Mouse (Mus musculus) hindbrain, embryonic 16.5 days (tissue): ENCODE data around the gene Sptbn4. TPM values are rescaled to one million over a fixed set of nuclear protein-coding genes. Genes with fewer than 3 reads are reported as not detected.
A peak's percentile ranks its signal among the peaks of the same experiment; 100 is the strongest.

Experiments used
- ATAC-seq: fragments of 200-750 bp; cut with Nextera tagmentation; 2 replicates; pipeline ENCODE4 v1.8.0; 2017; ENCODE audit warnings: moderate TSS enrichment, moderate library complexity
- H3K27ac ChIP-seq: fragments of 300-500 bp; sonication (generic); 2 replicates; pipeline ENCODE4 v1.5.1; 2014; ENCODE audit warnings: low read depth, mild to moderate bottlenecking, control low read depth, low read length, moderate library complexity
- H3K27me3 ChIP-seq: fragments of 300-500 bp; sonication (generic); replicated peaks from 2 replicates; pipeline ENCODE4 v1.6.1; 2014; ENCODE audit warnings: low read length; ENCODE audit not compliant: control insufficient read depth, insufficient read depth
- H3K36me3 ChIP-seq: fragments of 300-500 bp; sonication (generic); 2 replicates; pipeline ENCODE4 v1.6.1; 2014; ENCODE audit warnings: mild to moderate bottlenecking, low read length, moderate library complexity, mixed read lengths; ENCODE audit not compliant: control insufficient read depth, insufficient read depth
- H3K4me1 ChIP-seq: fragments of 300-500 bp; sonication (generic); 2 replicates; pipeline ENCODE4 v1.6.1; 2014; ENCODE audit warnings: low read depth, low read length; ENCODE audit not compliant: control insufficient read depth, insufficient read depth
- H3K4me2 ChIP-seq: fragments of 300-500 bp; sonication (generic); 2 replicates; pipeline ENCODE4 v1.6.1; 2014; ENCODE audit warnings: mild to moderate bottlenecking, low read length, control low read depth, moderate library complexity
- H3K4me3 ChIP-seq: fragments of 300-500 bp; sonication (generic); 2 replicates; pipeline ENCODE4 v1.5.1; 2014; ENCODE audit warnings: mild to moderate bottlenecking, low read length, control low read depth, moderate library complexity
- H3K9ac ChIP-seq: fragments of 300-500 bp; sonication (generic); 2 replicates; pipeline ENCODE4 v1.6.1; 2014; ENCODE audit warnings: low read depth, mild to moderate bottlenecking, control low read depth, low read length, moderate library complexity
- H3K9me3 ChIP-seq: fragments of 300-500 bp; sonication (generic); 2 replicates; pipeline ENCODE4 v1.6.1; 2014; ENCODE audit warnings: mild to moderate bottlenecking, low read length, moderate library complexity; ENCODE audit not compliant: control insufficient read depth
- WGBS: fragments of 180-500 bp; shearing (Covaris S2); extraction: QIAGEN DNeasy Blood & Tissue Kit; methylation state at CpG from one replicate; pipeline ENCODE4 v1.1.7; 2014; 5-methylcytosine and 5-hydroxymethylcytosine counted together
- polyA plus RNA-seq: library from polyadenylated mRNA; unstranded; fragments of >200 nt; fragmentation: Nextera tagmentation; extraction: Ambion mirVana; gene quantifications from 2 replicates; pipeline ENCODE4 v1.2.1, GENCODE M21; 2015

Sptbn4 gene
- polyA plus RNA-seq, 1 experiment from 2014 or later: 3.1 TPM

DNA sequence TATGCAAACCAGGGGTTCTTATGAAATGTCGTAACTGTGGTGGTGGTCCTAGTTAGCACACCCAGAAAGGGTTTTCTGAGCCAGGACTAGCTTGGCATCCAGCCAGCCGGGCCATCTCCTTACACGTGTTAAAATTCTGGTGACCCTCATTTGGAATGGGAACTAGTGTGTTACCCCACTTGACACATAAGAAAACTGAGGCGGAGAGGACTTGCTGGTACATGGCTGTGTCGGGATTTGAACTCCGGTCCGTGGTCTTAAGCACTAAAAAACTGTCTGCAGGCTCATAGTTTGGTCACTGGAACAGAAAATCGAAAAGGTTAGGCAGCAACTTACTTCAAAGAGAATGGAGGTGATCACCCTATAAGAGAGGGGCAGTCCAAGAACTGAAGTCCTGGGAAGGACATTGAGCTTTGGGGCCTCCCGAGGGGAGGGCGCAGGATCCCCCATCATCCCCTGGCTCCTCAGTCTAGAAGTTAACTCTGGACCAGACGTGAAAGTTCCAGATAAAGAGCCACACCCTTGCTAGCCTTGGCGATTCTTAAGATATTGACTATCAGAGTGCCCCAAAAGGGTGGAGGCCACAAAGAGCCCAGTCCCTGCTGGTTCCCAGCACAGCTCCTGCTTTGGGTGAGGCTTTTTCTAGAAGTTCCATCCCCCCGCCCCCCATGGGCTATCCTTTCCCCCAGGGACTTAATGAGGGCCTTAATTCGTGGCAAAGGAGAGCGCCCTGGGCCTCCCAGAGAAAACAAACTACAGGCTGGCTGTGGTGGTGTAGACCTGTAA lies 1.1 kb upstream of the Sptbn4 start:
- Histone ChIP-seq H3K27ac (no peak overlapping the region; the same call in 1 of the 2 replicates), H3K9ac (peak overlapping the region; percentile 68; the same call in 1 of the 2 replicates), H3K4me1 (peaks cover 9% of the 10 kb centered on the region), H3K4me2 (peak overlapping the region; percentile 96), H3K27me3 (no peaks in the 10 kb centered on the region), H3K4me3 (peak overlapping the region; percentile 66), H3K36me3 (no peaks in the 10 kb centered on the region), H3K9me3 (no peaks in the 10 kb centered on the region)
- 56% methylated on average over 15 of the region's 15 CpGs for WGBS
- 0 out of 2 replicates have a peak, but pooled peaks have one; percentile 0 for ATAC-seq

DNA sequence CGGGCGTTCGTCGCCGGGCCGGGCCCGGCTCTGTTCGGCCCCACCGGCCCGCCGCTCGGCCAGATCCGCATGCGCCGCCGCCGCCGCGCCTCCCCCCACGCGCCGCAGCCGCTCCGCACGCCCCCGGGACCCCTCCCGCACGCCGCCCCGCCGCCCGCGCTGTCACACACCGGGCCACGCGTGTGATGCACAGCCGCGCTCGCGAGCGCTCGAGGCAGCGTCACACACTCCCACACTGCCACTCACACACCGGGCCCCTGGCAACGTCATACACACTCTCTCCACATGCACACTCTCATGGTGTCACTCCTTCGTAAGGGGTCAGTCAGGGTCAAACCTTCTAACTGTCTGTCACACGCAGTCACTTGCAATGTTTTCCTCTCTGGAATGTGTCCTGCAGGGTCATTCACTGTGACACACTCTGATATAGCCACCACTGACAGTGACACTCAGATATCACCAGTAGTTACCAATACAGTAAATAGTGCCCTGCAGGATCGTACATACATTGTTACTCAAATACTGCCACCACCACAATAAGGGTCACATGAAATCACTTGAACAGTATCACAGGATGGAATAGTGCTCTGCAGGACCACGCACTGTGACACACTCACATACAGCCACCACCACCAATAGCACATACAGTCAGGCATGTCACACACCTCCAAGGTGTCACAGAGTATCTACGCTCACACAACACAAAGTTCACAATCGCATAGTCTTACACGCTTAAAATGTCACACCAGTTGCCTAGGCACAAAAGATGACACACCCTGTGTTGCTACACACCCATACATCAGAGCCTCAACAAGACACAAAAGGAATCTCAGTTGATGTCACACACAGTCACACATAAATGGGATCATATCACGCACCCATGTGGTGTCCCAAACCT lies 716 bp downstream of the Sptbn4 start:
- peak overlapping the region; percentile 81 for H3K27ac ChIP-seq
- no peaks in the 10 kb centered on the region for H3K9me3 ChIP-seq
- 9% methylated on average over 39 of the region's 53 CpGs for WGBS
- peaks cover 9% of the 10 kb centered on the region for H3K4me1 ChIP-seq
- peak overlapping the region; percentile 96 for H3K4me2 ChIP-seq
- no peaks in the 10 kb centered on the region for H3K36me3 ChIP-seq
- no peaks in the 10 kb centered on the region for H3K27me3 ChIP-seq
- peak overlapping the region; percentile 82 for H3K9ac ChIP-seq
- peak overlapping the region; percentile 66 for H3K4me3 ChIP-seq
- ATAC-seq: peak; percentile 29

DNA sequence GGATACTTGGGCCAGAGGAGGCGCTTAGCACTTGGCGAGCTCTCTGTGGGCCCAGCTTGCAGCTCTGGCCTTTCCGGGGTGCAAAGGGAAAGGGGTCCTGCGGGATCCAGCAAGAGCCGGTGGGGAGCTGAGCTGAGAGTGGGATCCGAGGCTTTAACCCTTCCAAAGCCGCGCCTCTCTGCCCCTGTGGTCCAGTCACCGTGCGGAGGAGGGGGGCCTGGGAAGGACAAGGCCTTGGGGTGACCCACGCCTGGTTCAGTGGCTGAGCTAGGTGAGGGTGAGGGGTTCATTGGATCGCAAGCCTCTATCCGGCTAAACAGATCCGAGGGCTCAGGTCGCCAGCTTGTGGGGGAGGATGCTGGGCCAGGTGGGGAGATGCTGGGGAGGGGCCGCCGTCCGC lies 1.4 kb downstream of the Sptbn4 start:
- peaks cover 2% of the 10 kb centered on the region; the same call in 1 of the 2 replicates for H3K36me3 ChIP-seq
- H3K4me1 ChIP-seq: peaks cover 9% of the 10 kb centered on the region
- H3K4me3 ChIP-seq: peak overlapping the region; percentile 66
- peak; percentile 2; the same call in 1 of the 2 replicates for ATAC-seq
- H3K9me3 ChIP-seq: no peaks in the 10 kb centered on the region
- peak overlapping the region; percentile 81 for H3K27ac ChIP-seq
- 5% methylated on average over 15 of the region's 18 CpGs for WGBS
- no peaks in the 10 kb centered on the region for H3K27me3 ChIP-seq
- H3K4me2 ChIP-seq: peak overlapping the region; percentile 96
- H3K9ac ChIP-seq: peak overlapping the region; percentile 82

DNA sequence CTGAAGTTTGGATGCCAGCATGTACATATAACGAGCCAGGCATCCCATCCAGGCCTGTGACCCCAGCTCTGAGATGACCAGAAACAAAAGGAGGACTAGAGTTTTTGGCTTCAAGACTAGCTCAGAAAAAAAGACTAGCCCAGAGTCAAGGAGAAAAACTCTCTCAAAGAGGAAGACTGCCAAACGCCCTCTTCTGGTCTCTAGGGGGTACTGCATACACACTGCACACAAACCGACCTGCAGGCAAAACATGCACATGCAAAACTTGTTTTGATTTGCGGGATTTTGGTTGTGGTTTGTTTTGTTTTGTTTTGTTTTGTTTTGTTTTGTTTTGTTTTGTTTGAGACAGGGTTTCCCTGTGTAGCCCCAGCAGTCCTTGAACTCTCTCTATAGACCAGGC lies 7.5 kb downstream of the Sptbn4 start:
- H3K36me3 ChIP-seq: peaks cover 21% of the 10 kb centered on the region
- no peak overlapping the region for H3K4me3 ChIP-seq
- H3K27ac ChIP-seq: no peak overlapping the region
- H3K9me3 ChIP-seq: peaks cover 2% of the 10 kb centered on the region; the same call in 1 of the 2 replicates
- no peaks in the 10 kb centered on the region for H3K4me1 ChIP-seq
- H3K27me3 ChIP-seq: no peaks in the 10 kb centered on the region
- WGBS: 87% methylated on average over 4 of the region's 4 CpGs
- no peak for ATAC-seq
- H3K4me2 ChIP-seq: no peak overlapping the region
- H3K9ac ChIP-seq: no peak overlapping the region

DNA sequence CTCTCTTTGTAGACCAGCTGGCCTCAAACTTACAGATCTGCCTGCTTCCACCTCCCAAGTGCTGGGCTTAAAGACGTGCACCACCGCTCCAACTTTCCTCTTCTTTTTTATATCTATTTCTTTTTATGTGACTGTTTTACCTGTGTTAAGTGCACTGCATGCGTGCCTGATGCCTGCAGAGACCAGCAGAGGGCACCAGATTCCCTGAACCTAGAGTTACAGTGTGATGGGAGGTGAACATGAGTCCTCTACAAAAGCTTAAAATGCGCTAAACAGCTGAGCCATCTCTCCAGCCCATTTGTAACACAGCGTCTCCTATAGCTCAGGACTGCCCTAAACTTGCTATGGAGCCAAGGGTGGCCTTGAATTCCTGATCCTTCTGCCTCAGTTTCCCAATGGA lies 9.9 kb downstream of the Sptbn4 start:
- WGBS: 66% methylated on average over 5 of the region's 5 CpGs

DNA sequence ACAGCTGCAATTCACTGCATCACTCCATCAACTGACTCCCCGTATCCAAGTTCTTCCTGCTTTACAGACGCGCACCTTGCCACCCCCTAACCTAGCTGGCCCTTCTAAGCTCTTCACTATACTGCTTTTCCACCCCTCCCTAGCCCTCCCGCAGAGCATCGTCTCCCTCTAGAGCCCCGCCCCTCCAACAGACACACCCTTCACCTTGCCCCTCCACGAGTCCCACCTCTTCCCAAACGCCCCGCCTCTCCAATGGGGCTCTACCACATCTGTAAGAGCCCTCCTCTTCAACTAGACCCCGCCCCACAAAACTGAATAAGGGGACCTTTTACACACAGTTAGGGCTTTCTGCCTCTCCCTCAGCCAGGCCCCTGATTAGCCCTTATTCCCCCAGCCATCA lies 13.7 kb downstream of the Sptbn4 start:
- Histone ChIP-seq H3K9ac (no peak overlapping the region), H3K9me3 (peaks cover 4% of the 10 kb centered on the region), H3K4me3 (no peak overlapping the region), H3K27me3 (peaks cover 4% of the 10 kb centered on the region; the same call in 1 of the 2 replicates), H3K4me2 (no peak overlapping the region), H3K4me1 (no peaks in the 10 kb centered on the region), H3K36me3 (peaks cover 11% of the 10 kb centered on the region), H3K27ac (no peak overlapping the region)
- WGBS: 13% methylated on average over 10 of the region's 10 CpGs
- ATAC-seq: no peak

More for the DNA sequence above, 9.9 kb downstream of the Sptbn4 start:
- H3K9ac ChIP-seq: no peak overlapping the region
- ATAC-seq: no peak
- H3K4me3 ChIP-seq: no peak overlapping the region
- H3K36me3 ChIP-seq: peaks cover 21% of the 10 kb centered on the region
- H3K9me3 ChIP-seq: peaks cover 2% of the 10 kb centered on the region; the same call in 1 of the 2 replicates
- H3K27ac ChIP-seq: no peak overlapping the region
- no peak overlapping the region for H3K4me2 ChIP-seq
- no peaks in the 10 kb centered on the region for H3K4me1 ChIP-seq
- peaks cover 4% of the 10 kb centered on the region; the same call in 1 of the 2 replicates for H3K27me3 ChIP-seq

DNA sequence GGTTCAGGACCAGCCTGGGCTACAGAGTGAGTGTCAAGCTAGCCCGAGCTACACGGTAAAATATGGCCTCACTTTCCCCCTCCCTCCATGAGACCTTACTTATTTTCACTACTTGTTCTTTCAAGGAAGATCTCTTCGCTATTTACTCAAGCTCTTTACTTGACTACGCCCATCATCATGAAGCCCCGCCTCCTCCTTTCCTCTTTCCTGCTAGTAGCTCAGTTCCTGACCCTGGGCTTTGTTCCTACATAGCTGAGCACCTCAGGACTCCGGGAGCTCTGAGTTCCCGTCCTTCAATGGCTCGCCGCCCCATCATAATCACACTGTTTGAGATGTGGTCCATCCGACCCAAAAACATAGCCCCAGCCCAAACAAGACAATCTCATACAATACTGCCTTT lies 14.1 kb downstream of the Sptbn4 start:
- WGBS: 32% methylated on average over 10 of the region's 10 CpGs
- Histone ChIP-seq H3K4me1 (no peaks in the 10 kb centered on the region), H3K27me3 (peaks cover 4% of the 10 kb centered on the region; the same call in 1 of the 2 replicates), H3K4me2 (no peak overlapping the region), H3K36me3 (peaks cover 11% of the 10 kb centered on the region), H3K9me3 (peaks cover 4% of the 10 kb centered on the region), H3K9ac (no peak overlapping the region), H3K27ac (no peak overlapping the region), H3K4me3 (no peak overlapping the region)
- no peak for ATAC-seq

DNA sequence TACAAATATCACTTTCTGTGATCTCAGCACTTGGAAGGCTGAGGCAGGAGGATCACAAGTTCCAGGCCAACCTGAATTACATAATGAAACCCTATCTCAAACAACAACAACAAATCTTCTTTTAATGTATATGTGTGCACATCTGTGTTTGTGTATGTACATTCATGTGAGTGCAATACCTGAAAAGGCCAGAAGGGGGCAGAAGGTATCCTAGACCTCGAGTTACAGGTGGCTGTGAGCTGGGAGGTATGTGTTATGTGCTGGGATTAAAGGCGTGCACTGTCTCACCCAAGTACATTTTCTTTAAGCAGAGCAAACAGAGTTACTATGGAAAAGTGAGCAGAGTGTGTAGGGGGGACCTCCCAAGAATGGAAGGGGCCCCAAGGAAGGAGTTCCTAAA lies 18.4 kb downstream of the Sptbn4 start:
- no peak overlapping the region for H3K4me3 ChIP-seq
- no peak overlapping the region for H3K9ac ChIP-seq
- peaks cover 4% of the 10 kb centered on the region for H3K9me3 ChIP-seq
- H3K4me1 ChIP-seq: no peaks in the 10 kb centered on the region
- WGBS: 56% methylated on average over 2 of the region's 2 CpGs
- H3K36me3 ChIP-seq: peaks cover 31% of the 10 kb centered on the region
- H3K27ac ChIP-seq: no peak overlapping the region
- peaks cover 4% of the 10 kb centered on the region; the same call in 1 of the 2 replicates for H3K27me3 ChIP-seq
- no peak for ATAC-seq
- no peak overlapping the region for H3K4me2 ChIP-seq

DNA sequence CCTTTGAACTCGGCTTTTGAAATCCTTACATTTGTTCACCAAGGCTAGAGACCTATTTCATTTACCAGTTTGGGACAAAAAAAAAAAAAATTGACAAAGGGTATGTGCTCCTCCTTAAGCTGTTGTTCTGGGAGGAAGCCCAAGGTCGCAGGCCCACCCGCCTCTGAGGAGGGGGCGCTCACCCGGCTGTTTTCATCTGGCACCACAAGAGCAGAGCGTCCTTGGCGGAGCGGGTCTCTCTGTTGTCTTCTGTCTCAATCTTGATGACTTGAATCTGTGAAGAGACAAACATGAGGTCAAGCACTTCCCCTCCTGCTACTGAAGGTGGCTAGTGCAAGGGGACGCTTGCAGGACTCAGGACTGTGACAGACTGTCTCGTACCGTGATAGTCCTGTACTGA lies 19.5 kb downstream of the Sptbn4 start:
- no peak overlapping the region for H3K27ac ChIP-seq
- no peaks in the 10 kb centered on the region for H3K4me1 ChIP-seq
- WGBS: 76% methylated on average over 11 of the region's 11 CpGs
- H3K4me3 ChIP-seq: no peak overlapping the region
- peaks cover 31% of the 10 kb centered on the region for H3K36me3 ChIP-seq
- no peaks in the 10 kb centered on the region for H3K27me3 ChIP-seq
- H3K9me3 ChIP-seq: peaks cover 4% of the 10 kb centered on the region
- no peak for ATAC-seq
- H3K4me2 ChIP-seq: no peak overlapping the region
- H3K9ac ChIP-seq: no peak overlapping the region
